Mouse (Mus musculus) heart, adult 9 months (tissue): ENCODE data around the gene Celf5.

Experiments used
- DNase-seq, 2 experiments: peaks; one replicate each; pipeline ENCODE4 v3.0.0; 2022; ENCODE audit warnings: low spot score in 2 of 2

Celf5 gene

GRCm38 (mm10) chr10:81415146-81415545 lies 67.4 kb downstream of the Celf5 start:
- peak in 1 of 2 experiments; percentile 30 for DNase-seq

GRCm38 (mm10) chr10:81414682-81415081 lies 67.8 kb downstream of the Celf5 start:
- peak; percentile 70 to 73 for DNase-seq

GRCm38 (mm10) chr10:81413310-81414261 lies 68.9 kb downstream of the Celf5 start:
- peak; percentile 93 to 94 for DNase-seq

- DNase-seq: no peak
Measured at GRCm38 (mm10) chr10:81412586-81413309, 69.8 kb downstream of the Celf5 start.

- DNase-seq: peak; percentile 97 to 99
Measured at GRCm38 (mm10) chr10:81411471-81412400, 70.8 kb downstream of the Celf5 start.

- peak; percentile 77 to 82 for DNase-seq
Measured at GRCm38 (mm10) chr10:81410981-81411380, 71.5 kb downstream of the Celf5 start.

GRCm38 (mm10) chr10:81410350-81410749 lies 72.2 kb downstream of the Celf5 start:
- no peak for DNase-seq

- DNase-seq: no peak
Measured at GRCm38 (mm10) chr10:81409330-81409729, 73.2 kb downstream of the Celf5 start.
